Mouse (Mus musculus) heart, adult 11 months (tissue): ENCODE results near the gene Swap70.

Source experiments
- DNase-seq: peaks from one replicate; pipeline ENCODE4 v3.0.0; 2022

Gene Swap70

GRCm38 (mm10) chr7:110309246-110309645 is 87.7 kb downstream of the Swap70 start:
- DNase-seq = no peak

- DNase-seq = peak; percentile 97
Observed at GRCm38 (mm10) chr7:110313392-110314055, 92.0 kb downstream of the Swap70 start.

DNA sequence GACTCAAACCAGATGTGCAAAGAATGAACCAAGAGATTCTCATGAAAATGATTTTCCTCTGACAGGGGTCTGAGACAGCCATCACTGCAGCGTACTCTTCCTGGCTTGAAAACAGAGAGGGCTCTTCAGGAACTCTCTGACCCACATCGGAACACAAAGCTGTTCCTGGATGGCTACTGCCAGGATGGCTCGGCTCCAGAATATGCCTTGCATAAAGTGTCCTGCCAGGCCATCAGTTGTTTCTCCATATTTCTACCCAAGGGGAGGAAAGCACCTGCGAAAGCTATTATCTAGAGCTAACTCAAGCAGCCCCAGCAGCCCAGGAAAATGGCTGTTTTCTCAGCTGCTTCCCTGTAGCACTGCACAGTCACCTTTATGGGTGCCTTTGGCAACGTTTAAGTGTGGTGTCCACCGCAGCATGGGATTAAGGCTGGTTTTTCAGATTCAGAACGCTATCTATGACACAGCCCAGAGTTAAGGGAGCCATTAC is 92.9 kb downstream of the Swap70 start:
- peak; percentile 95 for DNase-seq

DNA sequence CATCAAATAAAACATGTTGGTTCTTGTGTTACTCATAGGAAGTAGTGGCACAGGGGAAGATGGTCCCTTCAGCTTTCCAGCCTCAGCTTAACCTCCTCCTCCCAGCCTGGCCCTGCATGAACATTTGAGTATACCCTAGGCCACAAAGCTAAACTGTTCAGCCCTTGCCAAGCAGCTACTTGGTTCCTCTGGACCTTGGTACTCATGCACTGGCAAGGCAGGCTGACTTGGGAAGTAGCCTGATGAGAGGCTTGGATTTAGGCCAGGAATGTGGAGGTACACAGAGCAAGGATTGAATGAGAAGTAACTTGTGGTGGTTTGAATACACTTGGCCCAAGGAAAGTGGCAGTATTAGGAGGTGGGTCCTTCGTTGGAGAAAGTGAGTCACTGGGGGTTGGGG is 93.8 kb downstream of the Swap70 start:
- peak; percentile 72 for DNase-seq

DNA sequence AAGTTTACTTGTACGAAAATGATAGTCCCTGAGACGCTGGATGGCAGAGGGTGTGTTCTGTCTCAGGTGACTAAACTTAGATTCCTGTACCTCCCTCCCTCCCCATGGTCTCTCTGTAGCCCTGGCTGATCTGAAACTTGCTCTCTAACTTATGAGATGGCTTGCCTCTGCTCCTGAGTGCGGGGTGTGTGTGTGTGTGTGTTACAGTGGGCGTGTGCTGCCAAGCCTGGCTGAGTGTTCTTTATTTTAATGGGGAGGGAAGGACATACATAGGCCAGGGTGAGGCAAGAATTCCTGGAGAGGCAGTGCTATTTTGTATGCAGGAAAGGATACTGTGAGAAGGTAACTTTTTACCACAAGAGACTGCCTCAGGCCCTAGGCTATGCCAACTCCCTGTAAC is 95.9 kb downstream of the Swap70 start:
- DNase-seq = peak; percentile 58

GRCm38 (mm10) chr7:110318971-110319519 is 97.5 kb downstream of the Swap70 start:
- peak; percentile 93 for DNase-seq

DNA sequence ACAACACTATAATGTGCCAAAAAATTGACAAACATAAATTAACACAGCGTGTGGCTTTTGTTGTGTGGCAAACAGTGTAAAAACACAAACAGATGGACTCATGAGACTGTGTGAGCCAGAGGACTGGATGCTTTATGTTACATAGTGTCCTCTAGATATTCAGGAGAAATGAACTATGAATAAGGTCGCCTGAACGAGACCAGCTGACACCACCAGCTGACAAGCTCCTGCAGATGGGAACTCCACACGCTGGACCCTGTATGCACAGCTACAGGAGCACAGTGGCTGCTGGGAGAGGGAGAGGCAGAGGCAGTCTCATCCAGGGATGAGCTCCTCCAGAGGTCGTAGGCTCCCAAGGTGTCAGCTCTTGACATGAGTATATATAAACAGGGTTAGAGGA is 99.6 kb downstream of the Swap70 start:
- peak; percentile 85 for DNase-seq

DNA sequence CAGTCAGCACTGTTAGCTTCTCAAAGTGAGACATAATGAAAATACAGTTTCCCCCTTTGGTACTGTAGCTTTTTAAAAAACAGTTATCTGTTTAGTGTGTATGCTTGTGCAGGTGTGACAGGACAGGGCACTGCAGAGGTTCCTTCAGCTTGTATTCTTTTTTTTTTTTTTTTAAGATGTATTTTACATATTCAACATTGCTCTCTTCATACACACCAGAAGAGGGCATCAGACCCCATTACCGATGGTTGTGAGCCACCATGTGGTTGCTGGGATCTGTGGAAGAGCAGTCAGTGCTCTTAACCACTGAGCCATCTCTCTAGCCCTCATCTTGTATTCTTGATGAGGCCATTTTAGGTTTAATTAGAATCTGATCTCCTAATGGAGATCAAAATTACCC is 103.3 kb downstream of the Swap70 start:
- no peak for DNase-seq

GRCm38 (mm10) chr7:110325381-110326110 is 104.0 kb downstream of the Swap70 start:
- peak; percentile 95 for DNase-seq
